Mouse (Mus musculus): ENCODE measurements around the gene Herc2. TPM values are rescaled to one million over a fixed set of nuclear protein-coding genes. Genes with fewer than 3 reads are reported as not detected.

Herc2 gene
- polyA plus RNA-seq, 1 experiment from 2014 or later: 20.6 TPM

- no peak overlapping the region for H3K4me2 ChIP-seq
- ATAC-seq (ENCODE audit: insufficient number of reproducible peaks, low FRiP score): no peak
These were observed 151.7 kb downstream of the Herc2 start for GRCm38 (mm10) chr7:56201483-56202218.

GRCm38 (mm10) chr7:56202843-56203242 is 152.8 kb downstream of the Herc2 start:
- Histone ChIP-seq H3K4me3 (no peak overlapping the region), H3K9ac (no peak overlapping the region), H3K4me2 (no peak overlapping the region), H3K27ac (ENCODE audit: poor library complexity, severe bottlenecking) (no peak overlapping the region), H3K27me3 (replicated peaks) (no peaks in the 10 kb centered on the region), H3K9me3 (replicated peaks) (no peaks in the 10 kb centered on the region), H3K4me1 (replicated peaks) (no peaks in the 10 kb centered on the region), H3K36me3 (peaks cover 77% of the 10 kb centered on the region)
- WGBS: 96% methylated on average over 3 of the region's 3 CpGs
- ATAC-seq (ENCODE audit: insufficient number of reproducible peaks, low FRiP score): no peak

More at GRCm38 (mm10) chr7:56201483-56202218, 151.7 kb downstream of the Herc2 start:
- Histone ChIP-seq H3K9ac (no peak overlapping the region), H3K27ac (ENCODE audit: poor library complexity, severe bottlenecking) (no peak overlapping the region), H3K36me3 (peaks cover 82% of the 10 kb centered on the region), H3K27me3 (replicated peaks) (no peaks in the 10 kb centered on the region), H3K4me1 (replicated peaks) (no peaks in the 10 kb centered on the region), H3K9me3 (replicated peaks) (no peaks in the 10 kb centered on the region), H3K4me3 (no peak overlapping the region)
- 96% methylated on average over 10 of the region's 10 CpGs for WGBS

GRCm38 (mm10) chr7:56203286-56203685 is 153.3 kb downstream of the Herc2 start:
- no peak overlapping the region for H3K27ac ChIP-seq (ENCODE audit: poor library complexity, severe bottlenecking)
- H3K4me2 ChIP-seq: no peak overlapping the region
- H3K9me3 ChIP-seq (replicated peaks): no peaks in the 10 kb centered on the region
- H3K9ac ChIP-seq: no peak overlapping the region
- H3K4me1 ChIP-seq (replicated peaks): no peaks in the 10 kb centered on the region
- no peaks in the 10 kb centered on the region for H3K27me3 ChIP-seq (replicated peaks)
- ATAC-seq (ENCODE audit: insufficient number of reproducible peaks, low FRiP score): no peak
- no peak overlapping the region for H3K4me3 ChIP-seq
- WGBS: 94% methylated on average over 2 of the region's 2 CpGs
- peaks cover 74% of the 10 kb centered on the region for H3K36me3 ChIP-seq

GRCm38 (mm10) chr7:56204877-56205276 is 154.9 kb downstream of the Herc2 start:
- no peak overlapping the region for H3K4me2 ChIP-seq
- H3K9ac ChIP-seq: no peak overlapping the region
- no peak overlapping the region for H3K4me3 ChIP-seq
- H3K9me3 ChIP-seq (replicated peaks): no peaks in the 10 kb centered on the region
- peaks cover 74% of the 10 kb centered on the region for H3K36me3 ChIP-seq
- H3K27ac ChIP-seq (ENCODE audit: poor library complexity, severe bottlenecking): no peak overlapping the region
- ATAC-seq (ENCODE audit: insufficient number of reproducible peaks, low FRiP score): no peak
- no peaks in the 10 kb centered on the region for H3K4me1 ChIP-seq (replicated peaks)
- WGBS: 85% methylated on average over 3 of the region's 3 CpGs
- H3K27me3 ChIP-seq (replicated peaks): no peaks in the 10 kb centered on the region

- Histone ChIP-seq H3K9me3 (replicated peaks) (no peaks in the 10 kb centered on the region), H3K4me1 (replicated peaks) (no peaks in the 10 kb centered on the region), H3K4me3 (no peak overlapping the region), H3K9ac (no peak overlapping the region), H3K4me2 (no peak overlapping the region), H3K27me3 (replicated peaks) (no peaks in the 10 kb centered on the region), H3K36me3 (peaks cover 75% of the 10 kb centered on the region), H3K27ac (ENCODE audit: poor library complexity, severe bottlenecking) (no peak overlapping the region)
- ATAC-seq (ENCODE audit: insufficient number of reproducible peaks, low FRiP score): no peak
- 88% methylated on average over 6 of the region's 6 CpGs for WGBS
These were observed 170.8 kb downstream of the Herc2 start for GRCm38 (mm10) chr7:56220811-56221210.

GRCm38 (mm10) chr7:56235794-56236423 is 185.9 kb downstream of the Herc2 start:
- no peak overlapping the region for H3K27ac ChIP-seq (ENCODE audit: poor library complexity, severe bottlenecking)
- ATAC-seq (ENCODE audit: insufficient number of reproducible peaks, low FRiP score): no peak
- no peak overlapping the region for H3K4me2 ChIP-seq
- H3K9ac ChIP-seq: no peak overlapping the region
- 53% methylated on average over 5 of the region's 5 CpGs for WGBS
- 0 out of 2 replicates have a peak, but pooled peaks cover 3% of the 10 kb centered on the region for H3K4me1 ChIP-seq (replicated peaks)
- H3K9me3 ChIP-seq (replicated peaks): no peaks in the 10 kb centered on the region
- no peaks in the 10 kb centered on the region for H3K27me3 ChIP-seq (replicated peaks)
- H3K36me3 ChIP-seq: peaks cover 21% of the 10 kb centered on the region
- H3K4me3 ChIP-seq: no peak overlapping the region

GRCm38 (mm10) chr7:56236617-56237016 is 186.6 kb downstream of the Herc2 start:
- Histone ChIP-seq H3K9me3 (replicated peaks) (no peaks in the 10 kb centered on the region), H3K4me3 (no peak overlapping the region), H3K4me2 (no peak overlapping the region), H3K36me3 (peaks cover 17% of the 10 kb centered on the region), H3K9ac (no peak overlapping the region), H3K27ac (ENCODE audit: poor library complexity, severe bottlenecking) (no peak overlapping the region), H3K27me3 (replicated peaks) (no peaks in the 10 kb centered on the region), H3K4me1 (replicated peaks) (0 out of 2 replicates have a peak, but pooled peaks cover 3% of the 10 kb centered on the region)
- 81% methylated on average over 3 of the region's 3 CpGs for WGBS
- ATAC-seq (ENCODE audit: insufficient number of reproducible peaks, low FRiP score): no peak

- H3K9me3 ChIP-seq (replicated peaks): no peaks in the 10 kb centered on the region
- H3K9ac ChIP-seq: no peak within 1 kb of the TSS
- H3K36me3 ChIP-seq: no peaks in the 10 kb centered on the region
- peaks cover 9% of the 10 kb centered on the region; the same call in 1 of the 2 replicates for H3K4me1 ChIP-seq (replicated peaks)
- no peak within 1 kb of the TSS for H3K4me2 ChIP-seq
- H3K4me3 ChIP-seq: no peak within 1 kb of the TSS
- no peak within 1 kb of the TSS for H3K27ac ChIP-seq (ENCODE audit: poor library complexity, severe bottlenecking)
- 48% methylated on average over 3 of the region's 3 CpGs for WGBS
- no peak for ATAC-seq (ENCODE audit: insufficient number of reproducible peaks, low FRiP score)
- H3K27me3 ChIP-seq (replicated peaks): no peaks in the 10 kb centered on the region
These were observed 189.5 kb downstream of the Herc2 start, which contains the start of gene Oca2 for GRCm38 (mm10) chr7:56239543-56239942. TSS of gene Oca2 (plus strand) at chr7:56239760.

GRCm38 (mm10) chr7:56254568-56254967 is 204.6 kb downstream of the Herc2 start:
- Histone ChIP-seq H3K9ac (no peak overlapping the region), H3K27ac (ENCODE audit: poor library complexity, severe bottlenecking) (no peak overlapping the region), H3K27me3 (replicated peaks) (no peaks in the 10 kb centered on the region), H3K4me1 (replicated peaks) (no peaks in the 10 kb centered on the region), H3K36me3 (no peaks in the 10 kb centered on the region), H3K4me3 (no peak overlapping the region), H3K4me2 (no peak overlapping the region), H3K9me3 (replicated peaks) (no peaks in the 10 kb centered on the region)
- no peak for ATAC-seq (ENCODE audit: insufficient number of reproducible peaks, low FRiP score)
- 78% methylated on average over 10 of the region's 10 CpGs for WGBS

GRCm38 (mm10) chr7:56257875-56258441 is 208.0 kb downstream of the Herc2 start:
- WGBS: 74% methylated on average over 3 of the region's 3 CpGs
- Histone ChIP-seq H3K4me3 (no peak overlapping the region), H3K9me3 (replicated peaks) (no peaks in the 10 kb centered on the region), H3K36me3 (no peaks in the 10 kb centered on the region), H3K4me2 (no peak overlapping the region), H3K27ac (ENCODE audit: poor library complexity, severe bottlenecking) (no peak overlapping the region), H3K27me3 (replicated peaks) (no peaks in the 10 kb centered on the region), H3K9ac (no peak overlapping the region), H3K4me1 (replicated peaks) (no peaks in the 10 kb centered on the region)
- ATAC-seq (ENCODE audit: insufficient number of reproducible peaks, low FRiP score): no peak

GRCm38 (mm10) chr7:56277506-56277905 is 227.5 kb downstream of the Herc2 start:
- Histone ChIP-seq H3K9ac (no peak overlapping the region), H3K36me3 (no peaks in the 10 kb centered on the region), H3K4me2 (no peak overlapping the region), H3K27ac (ENCODE audit: poor library complexity, severe bottlenecking) (no peak overlapping the region), H3K9me3 (replicated peaks) (no peaks in the 10 kb centered on the region), H3K4me1 (replicated peaks) (no peaks in the 10 kb centered on the region), H3K27me3 (replicated peaks) (no peaks in the 10 kb centered on the region), H3K4me3 (no peak overlapping the region)
- 82% methylated on average over 2 of the region's 2 CpGs for WGBS
- ATAC-seq (ENCODE audit: insufficient number of reproducible peaks, low FRiP score): no peak
